Mouse (Mus musculus) ES-Bruce4 (cell line): ENCODE measurements at regions not wholly inside any gene's neighbourhood (a gene's known extent, or its start where the extent isn't known, plus 50 kb on each side); places are given as distances from the start of the nearest gene placed in this dataset.

Source experiments
- H3K27ac ChIP-seq: 2 replicates; pipeline ENCODE4 v1.5.1; 2012; ENCODE audit warnings: low read length, inconsistent platforms; ENCODE audit not compliant: insufficient read depth
- H3K27me3 ChIP-seq: 2 replicates; pipeline ENCODE4 v1.6.1; 2012; ENCODE audit warnings: mild to moderate bottlenecking, low read length, inconsistent platforms; ENCODE audit not compliant: control insufficient read depth, poor library complexity, insufficient read depth, severe bottlenecking
- H3K36me3 ChIP-seq: 2 replicates; pipeline ENCODE4 v1.6.1; 2012; ENCODE audit warnings: inconsistent platforms, mild to moderate bottlenecking, low read length, moderate library complexity; ENCODE audit not compliant: control insufficient read depth, poor library complexity, insufficient read depth, severe bottlenecking
- H3K4me1 ChIP-seq: one replicate; pipeline ENCODE4 v1.8.1; 2011; ENCODE audit warnings: low read length; ENCODE audit not compliant: control insufficient read depth, insufficient read depth
- H3K4me3 ChIP-seq: 2 replicates; pipeline ENCODE4 v1.5.1; 2011; ENCODE audit warnings: low read depth, mild to moderate bottlenecking, low read length
- H3K9ac ChIP-seq: 2 replicates; pipeline ENCODE4 v1.6.1; 2012; ENCODE audit warnings: low read depth, mild to moderate bottlenecking, inconsistent platforms; ENCODE audit not compliant: poor library complexity, severe bottlenecking
- H3K9me3 ChIP-seq: replicated peaks from 2 replicates; pipeline ENCODE4 v1.6.1; 2012; ENCODE audit warnings: mild to moderate bottlenecking, low read length, inconsistent platforms; ENCODE audit not compliant: control insufficient read depth, poor library complexity, insufficient read depth, severe bottlenecking
- CTCF ChIP-seq: IDR thresholded peaks from one replicate; pipeline ENCODE4 v1.8.1; 2011; ENCODE audit warnings: low read depth, low read length
- EP300 ChIP-seq: IDR thresholded peaks from 2 replicates; pipeline ENCODE4 v1.6.1; 2011; ENCODE audit warnings: low read depth, low read length; ENCODE audit not compliant: insufficient read depth
- POLR2A ChIP-seq: IDR thresholded peaks from one replicate; pipeline ENCODE4 v1.8.1; 2011; ENCODE audit warnings: low read length; ENCODE audit not compliant: insufficient read depth

DNA sequence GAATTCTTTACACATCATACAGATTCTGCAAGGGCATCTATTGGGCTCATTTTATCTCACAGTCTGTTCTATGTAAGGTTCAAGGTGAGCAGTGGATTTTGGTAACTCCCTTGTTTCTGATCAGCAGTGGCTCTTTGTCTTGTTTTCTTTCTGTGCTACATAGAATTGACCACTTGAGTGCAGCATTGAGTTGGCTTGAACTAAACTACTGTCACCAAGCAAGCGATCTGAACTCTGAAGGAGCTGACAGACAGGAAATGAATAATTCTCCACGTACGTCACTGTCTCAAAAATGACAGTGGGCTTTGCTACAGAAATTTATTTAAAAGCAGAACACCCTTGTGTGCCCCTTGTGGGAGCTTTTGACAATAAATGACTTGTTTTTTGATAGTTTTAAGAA lies 268.9 kb upstream of the Myo3a start:
- Histone ChIP-seq H3K27me3 (no peaks in the 10 kb centered on the region), H3K4me1 (no peaks in the 10 kb centered on the region), H3K9ac (no peak overlapping the region), H3K4me3 (no peak overlapping the region), H3K36me3 (no peaks in the 10 kb centered on the region), H3K27ac (no peak overlapping the region), H3K9me3 (no peaks in the 10 kb centered on the region)
- TF ChIP-seq POLR2A, result no peak
- no peak for TF ChIP-seq EP300
- no peak for TF ChIP-seq CTCF

DNA sequence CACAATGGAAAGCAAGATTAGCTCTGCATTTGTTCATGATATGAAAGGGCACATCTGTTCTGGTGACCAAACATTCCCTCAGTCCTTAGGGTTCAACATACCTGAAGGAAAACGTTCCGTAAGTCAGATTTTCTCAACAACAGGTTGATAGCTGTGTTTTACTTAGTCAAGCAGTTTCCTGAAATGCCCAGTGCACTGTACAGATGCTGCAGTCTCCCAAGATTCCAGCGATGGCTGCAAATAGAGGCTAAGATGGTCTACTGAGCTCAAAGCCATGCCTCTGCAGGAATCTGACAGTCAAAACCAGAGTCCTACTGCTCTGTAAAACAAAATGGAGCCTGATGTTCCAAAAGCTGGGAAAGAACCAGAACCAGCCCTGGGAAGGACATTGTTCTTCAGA lies 268.5 kb upstream of the Myo3a start:
- H3K9ac ChIP-seq, result no peak overlapping the region

DNA sequence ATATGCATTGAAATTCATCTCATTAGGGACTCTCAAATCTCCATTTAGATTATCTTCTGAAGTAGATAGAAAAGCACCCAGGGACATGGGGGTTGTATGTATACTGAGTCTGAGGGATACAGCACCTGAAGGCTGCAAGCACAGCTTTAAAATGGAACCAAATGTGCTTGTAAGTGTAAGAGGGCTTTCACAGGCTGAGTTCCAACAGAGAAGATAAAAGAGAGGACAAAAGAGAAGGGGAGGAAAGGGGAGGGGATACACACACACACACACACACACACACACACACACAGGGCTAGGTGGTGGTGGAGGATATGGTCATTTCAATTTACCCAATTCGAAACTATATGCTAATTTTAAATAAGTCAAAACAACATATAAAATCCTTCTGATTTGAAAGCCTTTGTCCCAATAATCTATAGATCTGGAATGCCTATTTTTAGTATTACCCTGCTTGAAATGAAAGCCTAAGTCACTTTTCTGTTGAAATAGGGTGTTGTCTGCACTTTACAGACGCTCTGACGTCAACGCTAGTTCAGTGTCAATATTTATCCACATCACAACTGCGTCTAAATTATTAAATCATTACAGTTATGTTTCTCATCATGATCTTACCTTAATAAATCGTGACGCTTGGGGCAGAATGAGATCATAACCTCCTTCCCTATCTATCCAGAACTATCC lies 263.8 kb upstream of the Myo3a start:
- Histone ChIP-seq H3K9me3 (0 out of 2 replicates have a peak, but pooled peaks cover under 1% of the 10 kb centered on the region), H3K4me3 (no peak overlapping the region), H3K27me3 (no peaks in the 10 kb centered on the region), H3K36me3 (no peaks in the 10 kb centered on the region), H3K27ac (no peak overlapping the region), H3K9ac (no peak overlapping the region), H3K4me1 (no peaks in the 10 kb centered on the region)
- TF ChIP-seq EP300, result no peak
- no peak for TF ChIP-seq POLR2A
- TF ChIP-seq CTCF, result no peak

More for the DNA sequence above, 268.5 kb upstream of the Myo3a start:
- no peak for TF ChIP-seq POLR2A
- TF ChIP-seq CTCF, result no peak
- no peak for TF ChIP-seq EP300
- H3K27me3 ChIP-seq, result no peaks in the 10 kb centered on the region
- no peak overlapping the region for H3K27ac ChIP-seq
- no peak overlapping the region for H3K4me3 ChIP-seq
- H3K36me3 ChIP-seq, result no peaks in the 10 kb centered on the region
- no peaks in the 10 kb centered on the region for H3K9me3 ChIP-seq
- no peaks in the 10 kb centered on the region for H3K4me1 ChIP-seq

DNA sequence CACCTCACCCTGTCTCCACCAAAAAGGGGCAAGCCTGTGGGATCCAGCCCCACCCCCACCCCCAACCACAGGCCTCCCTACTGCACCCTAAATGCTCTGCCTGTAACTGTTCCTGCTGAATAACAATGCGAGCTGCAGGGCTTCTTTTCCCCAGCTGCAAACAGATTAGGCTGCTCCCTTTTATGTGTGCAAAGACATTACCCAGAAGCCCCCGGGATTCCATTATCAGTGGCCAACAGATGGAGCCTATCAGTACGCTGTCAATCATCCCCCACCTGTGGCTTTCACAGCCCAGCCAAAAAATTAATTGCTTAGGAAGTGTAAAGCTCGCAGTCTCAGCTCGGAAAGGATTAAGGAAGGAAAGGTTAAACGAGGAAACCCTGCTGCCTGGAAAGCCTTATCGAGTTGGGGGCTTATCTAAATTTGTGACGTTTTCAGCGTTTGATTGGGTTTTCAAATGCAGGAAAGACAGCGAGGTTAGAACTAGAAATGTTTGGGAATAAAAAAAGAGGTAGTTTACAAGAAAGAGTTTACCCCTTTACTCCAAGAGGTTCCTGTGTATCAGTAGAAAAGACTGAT lies 263.2 kb upstream of the Myo3a start:
- H3K9ac ChIP-seq, result no peak overlapping the region
- H3K27ac ChIP-seq, result peak overlapping the region; percentile 61; the same call in 1 of the 2 replicates

DNA sequence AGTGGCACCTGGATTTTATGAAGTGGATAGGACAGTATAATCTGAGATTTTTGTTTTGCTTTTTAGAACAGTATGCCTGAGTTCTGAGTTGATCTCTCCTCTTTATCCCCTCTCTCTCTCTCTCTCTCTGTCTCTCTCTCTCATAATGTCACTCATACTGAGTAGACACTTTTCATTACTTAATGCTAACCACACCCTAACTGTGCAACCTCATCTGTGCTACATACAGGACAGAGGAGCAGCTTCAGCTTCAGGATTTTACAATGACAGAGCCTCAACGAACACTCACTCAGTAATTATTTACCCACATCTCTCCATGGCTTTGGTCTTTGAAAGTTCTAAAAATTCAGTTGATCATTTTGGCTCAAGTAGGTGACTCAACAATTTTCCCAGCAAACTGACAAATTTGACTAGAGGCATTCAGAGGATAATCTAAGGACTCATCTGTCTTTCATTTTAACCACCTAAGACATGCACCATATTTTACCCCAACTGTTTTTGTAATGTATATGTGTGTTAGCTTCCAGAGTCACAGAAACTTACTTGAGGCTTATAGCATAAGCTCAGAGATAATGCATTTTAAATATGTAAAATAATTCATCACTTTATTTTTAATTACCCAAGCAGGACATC lies 256.4 kb upstream of the Myo3a start:
- H3K9ac ChIP-seq, result no peak overlapping the region
- H3K9me3 ChIP-seq, result 0 out of 2 replicates have a peak, but pooled peaks cover 2% of the 10 kb centered on the region
- no peaks in the 10 kb centered on the region for H3K4me1 ChIP-seq
- H3K27me3 ChIP-seq, result no peaks in the 10 kb centered on the region
- no peak overlapping the region for H3K27ac ChIP-seq
- TF ChIP-seq POLR2A (no peak), CTCF (no peak), EP300 (no peak)
- H3K4me3 ChIP-seq, result no peak overlapping the region
- H3K36me3 ChIP-seq, result no peaks in the 10 kb centered on the region

More for the DNA sequence above, 263.2 kb upstream of the Myo3a start:
- Histone ChIP-seq H3K4me3 (no peak overlapping the region), H3K36me3 (no peaks in the 10 kb centered on the region), H3K9me3 (0 out of 2 replicates have a peak, but pooled peaks cover 2% of the 10 kb centered on the region), H3K27me3 (no peaks in the 10 kb centered on the region), H3K4me1 (no peaks in the 10 kb centered on the region)
- TF ChIP-seq POLR2A, result no peak
- TF ChIP-seq EP300, result peak; percentile 73; the same call in 1 of the 2 replicates

DNA sequence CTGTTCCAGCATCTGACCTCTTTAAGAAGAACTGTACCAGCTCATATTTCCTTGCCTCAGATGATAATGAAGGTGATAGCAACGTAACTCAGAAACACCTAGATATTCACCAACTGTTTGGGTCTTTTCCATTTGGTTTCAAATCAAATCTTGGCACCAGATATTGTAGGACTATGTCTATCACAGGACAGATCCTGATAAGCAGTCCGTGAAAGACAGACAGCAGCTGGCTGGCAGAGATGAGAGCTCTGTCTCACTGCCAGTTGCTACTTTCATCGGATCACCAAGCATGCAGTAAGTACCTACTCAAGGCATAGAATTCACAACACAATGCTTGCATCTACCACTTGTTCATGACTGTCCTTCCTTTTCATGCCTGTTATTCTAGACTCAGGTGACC lies 252.7 kb upstream of the Myo3a start:
- Histone ChIP-seq H3K4me1 (peaks cover 2% of the 10 kb centered on the region), H3K9me3 (no peaks in the 10 kb centered on the region), H3K27ac (no peak overlapping the region), H3K36me3 (no peaks in the 10 kb centered on the region), H3K9ac (no peak overlapping the region), H3K4me3 (no peak overlapping the region), H3K27me3 (no peaks in the 10 kb centered on the region)
- TF ChIP-seq POLR2A (no peak), EP300 (no peak), CTCF (no peak)
